Mouse (Mus musculus): ENCODE results near the gene Crhr2.

Gene Crhr2

DNA sequence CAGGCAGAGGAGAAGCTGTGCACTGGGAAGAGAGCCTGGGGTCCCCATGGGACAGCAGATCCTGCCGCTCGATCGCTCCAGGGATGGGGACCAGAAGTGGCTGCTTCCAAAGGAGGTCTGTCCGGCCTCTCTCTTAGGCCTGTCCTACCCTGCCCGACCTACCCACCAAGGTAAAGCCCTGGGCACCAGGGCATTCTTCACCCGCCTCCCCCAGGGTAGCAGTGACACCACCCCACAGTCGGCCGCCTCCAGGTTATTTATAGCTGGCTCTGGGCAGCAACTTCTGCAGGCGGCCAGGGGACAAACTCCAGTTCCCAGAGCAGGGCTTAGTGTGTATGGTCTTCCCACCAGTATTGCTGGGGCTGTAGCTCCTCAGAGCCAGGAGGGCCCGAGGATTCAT lies at the start of gene Crhr2:
Gene Crhr2, minus strand, starts transcription at position 223 of the 400 bp plus-strand sequence.
- DNase-seq = no peak

DNA sequence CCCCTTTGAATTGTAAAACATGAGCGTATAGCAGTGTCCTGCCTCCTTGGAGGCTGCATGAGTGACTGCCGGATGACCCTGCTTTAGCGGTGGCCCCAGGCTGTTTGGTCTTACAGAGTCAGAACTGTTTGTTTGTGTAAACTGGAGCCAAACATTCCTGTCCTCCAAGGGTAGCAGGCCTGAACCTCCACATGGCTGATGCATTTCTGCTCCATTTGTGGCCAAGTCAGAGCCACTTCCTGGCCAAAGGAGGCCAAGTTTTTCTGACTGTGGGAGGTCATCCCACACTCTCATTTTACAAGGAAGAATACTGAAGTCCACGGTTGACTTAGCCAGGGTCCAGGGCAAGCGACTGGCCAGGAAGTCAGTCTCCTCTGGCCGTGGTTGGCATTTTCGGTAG lies 46.7 kb upstream of the Crhr2 start:
- DNase-seq = peak; percentile 62 to 71

DNA sequence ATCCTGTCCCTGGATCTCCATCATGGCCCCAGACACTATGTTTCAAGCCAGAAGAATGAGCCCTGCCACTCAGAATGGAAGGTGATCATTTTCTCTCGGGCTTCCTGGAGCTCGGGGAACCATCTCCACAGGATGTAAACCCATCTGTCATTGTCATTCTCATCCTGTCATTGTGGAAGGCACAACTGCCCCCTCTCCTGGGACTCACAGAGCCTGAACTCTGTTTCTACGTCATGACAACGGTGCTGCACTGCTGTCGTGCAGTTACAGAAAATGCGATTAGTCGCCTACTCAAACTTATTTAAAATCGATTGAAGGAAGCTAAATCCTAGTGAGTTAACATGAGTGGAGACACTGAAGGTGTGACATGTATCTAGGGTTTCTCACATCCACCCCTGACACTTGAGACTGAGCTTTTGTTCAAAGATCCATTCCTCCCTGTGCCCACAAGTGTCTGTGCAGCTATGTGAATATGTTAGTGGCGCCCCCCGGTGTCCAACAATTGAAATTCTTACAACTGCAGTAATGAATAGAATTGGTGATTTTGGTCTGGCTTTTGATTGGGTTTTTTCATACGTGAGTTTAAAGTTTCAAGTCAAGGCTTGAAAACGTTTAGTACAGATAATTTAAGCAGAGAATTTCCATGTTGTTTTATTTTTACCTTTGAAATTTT lies 44.4 kb upstream of the Crhr2 start:
- no peak for DNase-seq

DNA sequence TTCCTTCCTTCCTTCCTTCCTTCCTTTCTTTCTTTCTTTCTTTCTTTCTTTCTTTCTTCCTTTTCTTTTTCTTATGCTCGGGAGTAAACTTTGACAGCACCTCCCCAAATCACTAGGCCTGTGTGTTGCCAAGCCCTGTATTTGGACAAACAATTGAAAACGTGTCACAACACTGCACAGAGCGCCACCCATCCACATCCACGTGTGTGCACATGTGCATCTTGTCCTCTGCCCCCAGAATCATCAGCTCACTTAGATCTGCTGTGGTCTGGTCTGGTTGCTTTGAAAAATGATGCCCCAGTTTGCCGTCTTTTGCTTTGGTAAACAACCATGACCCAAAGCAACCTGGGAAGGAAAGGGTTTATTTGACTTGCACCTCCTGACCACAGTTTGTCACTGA lies 43.1 kb upstream of the Crhr2 start:
- peak; percentile 78 to 80 for DNase-seq

DNA sequence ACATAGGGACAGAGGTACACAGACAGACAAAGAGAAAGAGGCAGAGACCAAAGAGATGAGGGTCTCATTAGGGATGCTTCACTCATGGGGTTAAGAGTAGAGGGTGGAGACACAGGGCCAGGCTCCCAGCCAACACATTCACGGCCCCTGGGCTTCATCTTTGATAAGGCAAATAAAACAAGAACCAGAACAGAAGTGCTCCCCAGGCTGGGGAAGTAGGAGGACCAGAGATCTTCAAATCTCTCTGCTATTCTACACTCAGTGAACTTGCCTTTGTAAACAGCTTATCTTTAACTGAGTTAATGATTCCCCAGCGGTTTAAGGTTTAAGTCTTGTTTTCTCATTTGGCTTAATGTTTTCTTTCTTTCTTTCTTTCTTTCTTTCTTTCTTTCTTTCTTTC lies 42.6 kb upstream of the Crhr2 start:
- peak; percentile 54 to 58 for DNase-seq

DNA sequence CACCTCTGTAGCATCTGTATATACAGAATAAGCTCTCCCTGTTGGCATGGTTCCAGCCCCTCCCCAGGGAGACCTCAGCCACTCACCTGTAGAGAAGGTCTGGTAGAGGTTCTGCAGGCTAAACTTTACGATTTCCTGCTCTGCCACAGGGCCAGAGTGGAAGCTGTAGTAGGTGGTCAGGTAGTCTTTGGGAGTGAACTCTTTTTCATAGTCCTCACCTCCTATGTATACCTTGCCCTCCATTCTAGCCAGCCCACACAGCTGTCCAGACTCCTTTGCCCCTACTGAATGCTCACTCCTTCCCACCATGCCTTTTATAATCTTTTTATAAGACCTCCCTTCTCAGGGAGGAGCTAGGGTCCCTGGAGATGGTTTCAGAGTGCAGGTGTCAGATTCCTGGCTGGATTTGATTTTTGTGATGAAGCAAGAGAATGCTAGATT lies 41.9 kb upstream of the Crhr2 start, which contains the start of gene Inmt:
Gene Inmt, minus strand, starts transcription at position 303 of the 441 bp plus-strand sequence.
- DNase-seq = peak in 1 of 2 experiments; percentile 68

DNA sequence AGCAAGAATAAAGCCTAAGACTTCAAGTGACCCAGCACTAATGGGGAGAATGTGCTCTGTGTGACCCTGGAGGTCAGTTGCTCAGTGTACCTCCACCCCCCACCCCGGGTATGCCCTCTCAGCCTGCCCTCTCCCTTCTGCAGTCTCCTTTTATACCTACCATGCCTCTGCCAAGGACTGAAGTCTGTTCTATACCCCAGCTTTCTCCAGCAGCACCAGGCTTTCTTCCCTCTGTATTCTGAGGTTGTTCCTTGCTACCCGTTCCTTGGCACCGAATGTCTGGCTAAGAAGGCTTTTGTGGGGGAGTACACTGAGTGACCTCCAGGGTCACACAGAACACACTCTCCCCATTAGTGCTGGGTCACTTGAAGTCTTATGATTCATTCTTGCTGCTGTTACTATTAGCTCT lies 41.1 kb upstream of the Crhr2 start:
- DNase-seq = peak; percentile 48 to 61

DNA sequence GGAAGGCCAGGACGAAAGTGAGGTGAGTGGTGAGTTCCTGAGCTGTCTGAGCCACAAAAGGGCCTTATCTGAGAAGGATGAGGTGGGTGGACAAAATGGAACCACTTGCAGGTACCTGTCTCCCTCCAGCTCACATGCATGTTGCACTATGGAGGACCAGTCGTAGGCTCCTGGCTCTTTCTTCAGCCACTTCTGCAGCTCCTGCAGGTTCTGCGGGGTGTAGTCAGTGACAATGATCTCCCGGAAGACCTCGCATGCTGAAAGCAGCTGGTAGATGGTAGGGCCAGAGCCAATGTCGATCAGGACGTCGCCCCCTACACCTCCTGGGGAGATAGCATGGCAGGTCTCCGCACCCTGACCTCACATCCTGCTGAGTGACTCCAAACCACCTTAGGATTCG lies 40.4 kb upstream of the Crhr2 start:
- DNase-seq = no peak

DNA sequence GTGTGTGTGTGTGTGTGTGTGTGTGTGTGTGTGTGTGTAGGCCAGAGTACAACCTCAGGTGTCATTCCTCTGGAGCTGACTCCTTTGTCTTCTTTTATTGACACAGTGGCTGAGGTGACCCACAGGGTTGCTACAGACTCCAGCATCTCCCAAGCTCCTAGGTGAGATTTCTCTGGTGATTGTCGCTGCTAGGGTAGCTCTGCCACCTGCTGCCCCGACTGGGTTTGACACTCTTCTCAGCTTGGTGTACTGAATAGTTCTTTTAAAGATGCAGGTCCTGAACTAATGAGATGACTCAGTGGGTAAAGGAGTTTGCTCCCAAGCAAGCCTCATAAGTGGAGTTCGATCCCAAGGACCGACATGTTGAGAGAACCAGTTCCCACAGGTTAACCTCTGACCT lies 38.8 kb upstream of the Crhr2 start:
- no peak for DNase-seq

DNA sequence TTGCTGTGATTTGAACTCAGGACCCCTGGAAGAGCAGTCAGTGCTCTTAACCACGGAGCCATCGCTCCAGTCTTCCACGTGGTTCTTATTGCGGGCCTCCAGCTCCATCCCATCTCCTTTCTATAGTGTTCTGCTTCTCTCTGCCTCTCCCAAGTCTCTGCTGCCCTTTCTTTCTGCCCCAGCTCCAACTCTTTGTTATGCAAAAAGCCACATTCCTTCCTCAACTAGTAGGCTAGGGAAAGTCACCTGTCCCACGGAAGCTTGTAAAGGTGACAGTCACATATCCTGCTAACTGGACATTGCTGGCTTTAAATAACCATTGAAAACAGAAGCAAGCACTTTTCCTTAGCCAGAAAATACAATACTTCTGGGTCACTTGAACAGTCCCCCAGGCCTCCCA lies 37.0 kb upstream of the Crhr2 start:
- DNase-seq = no peak

DNA sequence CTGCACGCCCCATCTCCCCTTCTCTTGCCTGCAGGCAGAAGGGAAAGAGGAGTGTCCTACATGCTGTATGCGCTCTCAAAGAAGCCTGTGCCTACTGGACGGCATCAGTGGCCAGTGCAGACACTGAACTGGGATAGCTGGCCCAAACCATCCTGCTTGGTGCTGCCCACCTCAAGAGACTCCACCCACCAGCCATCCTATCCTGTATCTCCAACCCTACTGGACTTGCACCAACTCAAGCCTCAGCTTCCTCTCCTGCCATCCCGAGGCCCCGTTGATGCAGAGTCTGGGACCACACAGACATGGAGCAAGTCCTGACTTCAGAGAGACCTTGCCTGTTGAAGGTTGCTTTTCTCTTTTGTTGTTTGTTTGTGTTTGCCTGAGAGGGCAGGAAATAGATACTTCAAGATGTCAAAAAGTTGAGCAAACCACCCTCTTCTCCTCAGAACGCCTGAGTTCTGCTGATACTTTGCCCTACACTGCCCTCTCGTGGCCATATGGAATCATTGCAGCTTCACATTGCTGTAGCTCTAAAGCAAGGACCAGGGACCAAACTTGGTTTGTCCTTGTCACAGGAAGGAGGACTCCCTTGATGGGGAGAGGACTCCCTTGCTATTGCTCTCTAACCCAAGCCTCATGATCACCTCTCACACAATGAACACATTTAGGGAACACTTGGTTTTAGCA lies 34.1 kb upstream of the Crhr2 start:
- peak; percentile 65 to 75 for DNase-seq

DNA sequence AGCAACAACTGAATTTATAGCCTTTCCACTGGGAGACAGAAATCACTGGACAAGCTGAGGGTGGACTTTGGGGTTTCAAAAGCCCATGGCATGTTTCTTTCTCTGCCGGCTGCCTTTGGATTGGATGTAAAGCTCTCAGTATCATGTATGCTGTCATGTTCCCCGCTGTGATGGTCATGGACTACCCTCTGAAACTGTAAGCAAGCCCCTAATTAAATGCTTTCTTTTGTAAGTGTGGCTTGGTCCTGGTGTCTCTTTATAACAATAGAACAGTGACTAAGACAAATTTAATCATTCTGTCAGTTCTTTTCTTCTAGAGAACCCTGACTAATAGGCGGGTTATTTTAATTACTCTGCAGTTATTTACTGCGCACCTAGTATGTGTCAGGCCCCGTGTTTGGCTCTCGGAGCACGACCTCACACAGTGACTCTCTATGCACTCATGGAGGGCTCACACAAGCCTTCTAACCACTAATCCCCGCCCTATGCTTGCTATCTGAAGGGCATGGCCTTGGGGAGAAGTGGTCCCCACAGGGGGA lies 30.3 kb upstream of the Crhr2 start:
- DNase-seq = no peak

DNA sequence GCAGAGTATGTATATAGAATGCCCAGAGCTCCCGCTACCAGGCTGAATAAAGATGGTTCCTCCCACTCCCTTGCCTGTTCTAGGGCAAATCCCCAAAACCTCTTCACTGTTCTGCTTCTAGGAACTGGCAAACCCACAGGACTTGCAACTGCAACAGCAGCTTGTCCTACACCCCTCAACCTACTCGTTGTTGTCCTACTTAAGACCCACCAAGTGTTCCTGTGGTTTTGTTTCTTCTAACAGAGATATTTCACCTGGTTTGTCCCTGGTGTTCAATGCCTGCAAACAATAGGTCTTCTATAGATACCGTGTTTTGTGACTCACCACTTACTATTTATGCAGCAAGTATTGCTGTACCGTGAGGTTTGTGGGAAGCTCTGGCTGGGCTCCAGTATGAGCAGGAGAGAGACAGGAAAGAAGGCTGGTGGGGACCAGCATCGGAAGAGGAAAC lies 28.5 kb upstream of the Crhr2 start:
- no peak for DNase-seq

DNA sequence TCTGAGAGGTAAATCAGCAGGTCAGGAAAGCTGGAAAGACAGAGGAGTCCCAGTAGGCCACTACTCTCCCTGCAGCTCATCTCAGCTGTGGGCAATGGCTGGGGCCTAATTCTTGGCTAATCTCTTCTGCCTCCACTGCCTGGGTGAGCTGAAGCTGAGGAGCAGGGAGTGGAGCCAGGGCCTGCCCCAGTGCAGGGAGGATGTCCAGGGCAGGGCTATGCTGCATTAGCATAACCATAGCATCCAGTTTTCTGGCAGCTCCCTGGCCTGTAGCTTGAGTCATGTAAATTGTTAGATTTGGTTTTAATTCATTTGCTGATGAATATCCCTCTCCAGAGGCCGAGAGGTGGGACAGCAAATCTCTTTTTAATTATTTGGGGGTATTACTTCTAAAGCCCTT lies 26.4 kb upstream of the Crhr2 start:
- DNase-seq = no peak

DNA sequence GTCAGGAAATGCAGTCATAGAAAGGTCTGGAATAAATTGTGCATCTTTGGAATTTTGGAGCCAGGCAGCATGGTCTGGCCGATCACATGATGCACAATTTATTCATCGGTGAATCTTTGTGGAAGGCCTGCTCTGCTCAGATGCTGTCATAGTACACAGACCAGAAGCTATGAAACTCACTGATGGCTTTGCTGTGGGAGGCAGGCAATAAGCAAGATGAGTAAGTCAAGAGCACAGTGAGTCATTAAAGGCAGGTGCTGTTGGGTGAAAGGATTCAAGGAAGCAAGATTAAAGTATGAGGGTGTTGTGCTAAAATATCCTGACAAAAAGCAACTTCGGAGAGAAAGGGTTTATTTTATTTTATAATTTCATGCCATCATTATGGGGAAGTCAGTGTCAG lies 19.4 kb upstream of the Crhr2 start:
- no peak for DNase-seq

DNA sequence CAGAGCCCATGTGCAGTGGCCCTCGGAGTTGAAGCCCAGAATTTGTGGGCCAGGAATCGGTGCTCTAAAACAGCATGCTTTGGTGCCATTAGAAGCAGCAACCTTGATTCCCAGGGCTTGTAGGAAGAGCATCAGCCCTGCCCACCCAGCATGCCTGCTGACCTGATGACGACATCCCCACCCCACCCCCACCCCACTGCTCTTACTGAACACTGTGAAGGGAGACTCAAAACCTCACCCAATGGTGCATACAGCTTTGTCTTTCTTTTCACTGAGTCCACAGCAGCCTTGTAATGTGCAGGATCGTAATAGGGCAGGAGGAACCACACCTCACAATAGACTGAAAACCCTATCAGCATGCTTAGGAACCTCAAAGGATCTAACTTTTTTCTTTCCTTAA lies 13.3 kb upstream of the Crhr2 start:
- DNase-seq = no peak

DNA sequence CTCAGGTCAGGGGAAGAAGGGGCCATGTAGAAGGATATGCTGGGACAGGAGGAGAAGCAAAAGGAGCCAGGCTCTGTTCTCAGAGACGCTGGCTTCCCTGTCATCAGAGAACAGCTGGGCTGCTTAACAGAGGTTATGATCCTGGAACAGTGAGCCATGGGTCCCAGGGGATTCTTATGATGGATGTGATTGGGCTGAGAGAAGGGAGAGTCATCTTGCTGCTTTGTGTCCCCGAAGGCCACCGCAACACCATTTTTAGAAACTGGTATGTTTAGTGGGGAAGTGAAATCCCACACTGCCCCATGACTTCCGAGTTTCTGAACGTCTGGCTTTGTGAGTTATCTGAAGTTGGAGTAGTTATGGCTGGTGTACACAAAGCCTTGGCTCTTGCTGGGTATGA lies 12.5 kb upstream of the Crhr2 start:
- peak; percentile 36 to 49 for DNase-seq

DNA sequence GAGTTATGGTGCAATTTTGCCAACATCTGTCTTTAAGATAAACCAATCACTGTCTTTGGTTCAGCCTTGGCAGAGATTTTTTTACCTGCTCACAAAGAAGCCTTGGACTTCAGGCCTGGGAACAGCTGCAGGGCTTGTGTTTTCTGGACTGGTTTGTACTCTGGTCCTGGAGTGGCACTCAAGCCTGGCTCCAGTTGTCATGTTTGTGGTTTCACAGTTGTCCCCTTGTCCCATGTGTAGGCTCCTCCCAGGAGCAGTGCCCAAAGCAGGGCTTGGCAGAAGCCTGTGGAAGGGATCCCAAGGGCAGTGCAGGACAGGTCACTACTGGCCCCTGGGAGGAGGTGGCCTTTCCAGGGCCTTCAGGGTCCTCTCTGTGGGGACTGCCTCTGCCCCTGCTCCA lies 5.5 kb upstream of the Crhr2 start:
- no peak for DNase-seq

DNA sequence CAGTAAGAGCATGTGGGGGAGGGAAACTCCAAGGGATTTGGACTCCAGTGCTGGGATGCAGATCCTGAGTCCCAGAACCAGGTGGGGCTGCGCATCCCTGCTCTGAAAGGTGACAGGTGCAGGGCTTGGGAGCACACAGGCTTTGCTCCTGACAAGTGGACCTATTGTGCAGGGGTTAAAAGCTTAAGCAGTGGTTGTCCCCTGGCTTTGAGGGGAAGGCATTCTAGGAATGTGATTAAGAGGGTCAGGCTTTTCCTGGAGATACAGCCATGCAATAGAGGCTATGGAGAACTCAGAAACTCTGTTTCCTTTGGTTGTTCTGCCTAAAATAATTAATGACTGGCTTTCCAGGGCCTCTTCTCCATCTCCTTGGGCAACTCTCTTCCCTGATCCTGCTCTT lies 609 bp upstream of the Crhr2 start:
- no peak for DNase-seq

DNA sequence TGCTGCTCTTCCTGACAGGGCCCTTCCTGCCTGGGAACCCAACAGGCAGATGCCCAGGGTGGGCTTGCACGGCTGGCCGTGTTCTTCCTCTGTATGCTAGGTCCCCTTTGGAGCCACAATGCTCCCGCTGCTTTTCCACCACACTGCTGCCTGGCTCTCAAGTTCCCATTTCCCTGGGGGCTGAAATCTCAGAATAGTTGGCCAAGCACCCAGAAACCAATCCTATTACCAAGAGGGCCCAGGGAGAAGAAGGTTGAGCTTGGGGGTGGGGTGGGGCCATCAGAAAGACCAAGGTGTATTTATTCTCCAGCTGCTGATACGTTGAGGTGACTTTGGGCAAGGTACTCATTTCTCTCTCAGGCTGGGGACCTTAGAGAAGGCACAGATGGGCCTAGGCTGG lies 1.5 kb downstream of the Crhr2 start:
- no peak for DNase-seq

DNA sequence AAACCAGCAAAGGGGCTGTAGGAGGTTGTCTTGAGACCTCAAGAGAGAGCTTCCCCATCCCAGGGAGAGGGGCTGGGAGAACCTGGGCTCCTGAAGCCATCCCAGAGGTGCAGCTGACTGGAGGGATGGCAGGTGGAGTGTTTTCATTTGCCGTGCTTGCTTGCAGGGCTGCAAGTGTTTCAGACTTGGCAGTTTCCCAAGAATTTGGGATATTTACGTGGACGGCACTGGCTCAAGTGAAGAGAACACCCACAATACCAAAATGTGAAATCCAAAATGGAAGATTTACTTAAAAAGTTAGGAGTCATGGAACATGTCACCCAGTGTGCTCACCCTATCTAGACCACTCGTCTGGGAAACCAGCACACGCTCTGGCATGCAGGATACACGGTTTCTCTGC lies 2.2 kb downstream of the Crhr2 start:
- DNase-seq = no peak

DNA sequence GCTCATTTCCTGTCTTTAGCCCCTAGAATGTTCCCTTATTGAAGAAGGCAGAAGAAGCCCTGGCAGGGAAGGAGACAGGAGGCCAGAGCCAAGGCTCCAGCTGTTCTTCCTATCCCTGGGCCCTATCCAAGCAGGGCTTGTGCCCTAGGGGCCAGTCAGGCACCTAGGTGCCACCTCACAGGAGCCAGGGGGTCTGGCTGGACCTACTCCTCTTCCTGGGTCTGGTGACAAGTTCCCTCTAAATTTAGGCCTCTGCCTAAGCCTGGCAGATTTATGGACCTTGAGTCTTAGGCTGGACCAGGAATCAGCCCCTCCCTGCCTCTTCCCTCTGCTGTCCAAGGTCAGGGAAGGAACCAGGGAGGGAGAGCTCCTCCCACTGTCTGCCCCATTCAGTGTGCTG lies 4.4 kb downstream of the Crhr2 start:
- no peak for DNase-seq

DNA sequence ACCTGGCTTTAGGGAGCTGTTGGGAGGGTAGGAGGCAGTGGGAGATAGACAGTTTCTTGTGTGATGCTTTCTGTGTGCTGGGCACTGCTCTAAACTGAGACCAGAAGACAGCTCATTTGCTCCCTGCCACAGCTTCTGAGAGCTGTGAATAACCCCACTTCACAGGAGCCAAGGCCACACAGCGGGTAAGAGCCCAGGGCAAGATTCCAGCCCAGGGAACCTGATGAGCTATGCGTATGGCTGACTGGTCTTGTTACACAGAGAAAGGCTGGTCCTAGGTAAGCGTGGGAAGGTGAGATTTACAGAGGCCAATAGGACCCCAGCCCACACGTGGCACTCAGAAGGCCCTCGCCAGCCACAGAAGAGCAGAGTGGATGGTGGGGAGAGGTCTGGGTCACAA lies 6.2 kb downstream of the Crhr2 start:
- no peak for DNase-seq

DNA sequence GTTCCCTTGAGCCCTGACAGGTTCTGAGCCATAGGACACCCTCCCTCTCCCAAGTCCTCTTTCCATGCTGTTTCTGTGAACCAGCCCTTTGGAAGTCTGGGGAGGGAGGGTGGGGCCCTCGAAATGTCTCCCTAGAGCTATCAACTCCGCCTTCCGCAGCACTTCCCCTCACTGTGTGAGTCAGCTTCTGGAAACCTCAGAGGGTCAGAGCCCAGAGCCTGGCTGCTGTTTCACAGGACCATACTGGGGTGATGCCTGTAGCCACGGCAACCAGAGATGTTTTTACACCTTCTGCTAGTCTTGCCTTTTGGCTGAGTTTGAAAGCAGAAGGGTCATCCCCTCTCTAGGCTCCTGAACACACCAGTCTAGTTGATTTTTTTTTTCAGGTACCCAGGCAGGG lies 9.8 kb downstream of the Crhr2 start:
- DNase-seq = no peak
